Mouse (Mus musculus) yolk sac, embryonic 10.5 days (tissue): ENCODE data around the gene Dcakd.

Experiments used
- DNase-seq: peaks from one replicate; pipeline ENCODE4 v3.0.0-alpha.2; 2017; ENCODE audit warnings: low spot score

Dcakd gene

DNA sequence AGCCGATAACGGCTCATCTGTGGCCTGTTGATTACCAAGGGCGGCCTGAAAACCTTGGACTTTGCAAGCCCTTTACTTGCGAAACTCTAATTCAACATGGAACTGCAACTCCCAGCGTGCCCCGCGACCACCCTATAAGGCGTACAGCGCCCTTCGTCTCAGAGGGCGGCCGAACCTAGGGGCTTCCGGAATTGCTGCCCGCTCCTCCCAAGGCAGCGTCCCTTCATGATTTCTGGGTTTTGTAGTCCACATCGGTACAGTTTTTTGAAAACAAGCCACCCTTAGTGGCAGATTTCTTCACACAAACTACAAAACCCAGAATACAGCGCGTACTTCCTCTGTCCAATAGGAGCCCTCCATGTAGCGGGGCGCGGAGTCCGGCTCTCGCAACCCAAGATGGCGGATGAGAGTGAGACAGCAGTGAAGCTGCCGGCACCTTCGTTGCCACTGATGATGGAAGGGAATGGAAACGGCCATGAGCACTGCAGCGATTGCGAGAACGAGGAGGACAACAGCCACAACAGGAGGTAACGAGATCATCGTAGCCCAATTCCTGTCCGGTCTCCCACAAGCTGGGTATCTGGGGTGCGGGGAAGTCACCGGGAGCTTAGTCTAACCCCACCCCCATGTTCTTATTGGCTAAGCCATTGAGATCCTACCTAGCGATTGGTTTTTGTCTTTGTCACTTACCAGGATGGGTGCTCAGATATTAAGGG, at the start of gene Dcakd, which contains the start of gene Nmt1:
Gene Dcakd, minus strand, starts transcription at position 158 of the 716 bp plus-strand sequence.
Gene Nmt1, plus strand, starts transcription at position 15 of the 716 bp plus-strand sequence.
- DNase-seq: peak; percentile 98

DNA sequence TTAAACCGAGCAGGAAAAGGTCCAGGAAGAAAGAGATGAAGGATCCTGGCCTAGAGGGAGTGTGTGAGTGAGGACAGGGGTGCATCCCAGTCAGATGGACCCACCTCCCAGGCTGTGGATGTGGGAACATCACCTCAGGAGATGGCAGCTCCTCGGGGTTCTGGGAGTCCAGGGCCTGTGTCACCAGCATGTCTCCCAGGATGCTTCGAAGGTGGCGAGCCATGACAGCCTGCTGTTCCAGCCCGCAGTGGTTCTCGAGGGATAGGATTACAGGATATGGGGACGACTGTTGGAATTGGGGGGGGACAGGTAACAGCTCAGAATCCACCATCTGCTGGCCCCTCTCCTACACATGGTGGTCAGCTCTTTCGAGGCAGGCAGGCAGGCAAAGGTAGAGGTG, 48.4 kb upstream of the Dcakd start:
- DNase-seq: no peak

DNA sequence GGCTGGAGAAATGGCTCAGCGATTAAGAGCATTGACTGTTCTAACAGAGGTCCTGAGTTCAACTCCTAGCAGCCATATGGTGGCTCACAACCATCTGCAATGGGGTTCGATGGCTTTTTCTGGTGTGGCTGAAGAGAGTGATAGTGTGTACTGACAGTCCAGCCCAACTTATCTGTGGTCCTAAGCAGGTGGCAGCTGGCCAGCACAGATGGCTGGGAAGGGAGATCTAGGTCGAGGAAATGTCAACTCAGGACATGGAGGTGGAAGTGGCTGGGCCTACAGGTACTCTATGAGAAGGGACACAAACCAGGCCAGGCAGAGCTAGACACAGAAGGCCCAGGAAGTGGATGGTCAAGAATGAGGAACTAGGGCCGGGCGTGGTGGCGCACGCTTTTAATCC, 47.9 kb upstream of the Dcakd start:
- DNase-seq: no peak

DNA sequence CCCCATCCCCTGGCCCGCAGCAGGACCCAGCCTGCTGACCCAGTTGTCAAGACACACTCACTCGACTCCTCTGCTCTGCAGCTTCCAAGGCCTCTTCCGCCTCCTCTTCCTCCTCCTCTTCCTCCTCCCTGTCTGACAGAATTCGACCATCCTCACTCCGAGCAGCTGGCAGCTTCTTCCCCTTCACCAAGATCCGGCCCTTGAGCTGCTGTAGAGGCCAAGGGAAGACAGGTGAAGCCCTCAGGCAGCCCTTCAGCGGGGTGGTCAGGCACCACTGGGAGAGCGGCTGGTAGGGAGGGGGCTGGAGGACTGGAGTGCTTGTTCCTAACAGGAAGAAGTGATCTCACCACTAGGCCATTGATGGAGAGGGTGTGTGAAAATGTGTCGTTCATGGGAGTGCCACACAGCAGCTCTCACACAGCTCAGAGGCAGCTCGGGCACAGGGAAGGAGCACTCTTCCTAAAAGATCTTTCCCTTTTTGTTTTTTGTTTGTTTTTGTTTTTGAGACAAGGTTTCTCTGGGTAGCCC, 46.7 kb upstream of the Dcakd start:
- no peak for DNase-seq

DNA sequence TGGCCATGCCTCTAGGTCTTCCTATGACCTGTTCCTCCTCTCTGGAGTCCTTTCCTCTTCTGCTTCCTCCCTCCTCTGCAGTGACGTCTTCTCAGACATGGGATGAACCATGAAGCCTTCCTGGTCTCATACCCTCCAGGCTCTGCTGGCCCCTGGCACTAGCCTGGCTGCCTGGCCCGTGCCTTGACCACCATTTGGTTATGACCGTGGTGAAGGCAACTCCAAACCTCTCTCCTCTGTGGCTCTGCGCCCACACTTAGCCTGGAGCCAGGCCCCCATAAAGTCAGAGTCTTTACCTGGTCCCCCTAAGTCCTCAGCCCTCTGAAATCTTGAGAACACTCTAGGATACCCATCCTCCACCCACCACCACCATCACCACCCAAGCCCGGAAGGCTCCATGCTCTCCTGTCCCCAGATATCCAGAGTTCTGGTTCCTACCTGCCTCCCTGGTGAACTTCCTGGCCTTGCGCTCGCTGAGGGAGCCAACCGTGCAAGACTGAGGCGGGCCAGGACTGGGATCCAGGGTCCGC, 46.1 kb upstream of the Dcakd start:
- no peak for DNase-seq

DNA sequence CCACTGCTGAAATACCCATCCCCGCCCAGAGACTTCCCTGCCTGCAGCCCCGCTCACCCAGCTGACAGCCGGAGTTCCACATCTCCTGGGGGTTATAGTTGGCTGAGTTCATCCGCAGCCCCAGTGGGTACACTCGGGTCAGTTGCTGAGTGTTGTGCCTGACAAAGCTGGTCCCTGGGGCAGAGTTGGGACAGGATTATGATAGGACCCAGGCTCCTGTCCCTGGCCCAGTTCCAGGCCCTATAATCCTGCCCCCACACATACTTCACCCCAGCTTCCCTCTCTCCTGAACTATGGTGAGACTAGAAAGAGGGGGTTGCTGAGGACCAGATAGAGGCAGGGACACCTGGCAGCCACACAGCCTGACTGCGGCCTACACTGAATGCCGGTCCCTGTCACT, 45.5 kb upstream of the Dcakd start:
- no peak for DNase-seq

- DNase-seq: no peak
Measured at GRCm38 (mm10) chr11:103070322-103070880, 42.3 kb upstream of the Dcakd start.

DNA sequence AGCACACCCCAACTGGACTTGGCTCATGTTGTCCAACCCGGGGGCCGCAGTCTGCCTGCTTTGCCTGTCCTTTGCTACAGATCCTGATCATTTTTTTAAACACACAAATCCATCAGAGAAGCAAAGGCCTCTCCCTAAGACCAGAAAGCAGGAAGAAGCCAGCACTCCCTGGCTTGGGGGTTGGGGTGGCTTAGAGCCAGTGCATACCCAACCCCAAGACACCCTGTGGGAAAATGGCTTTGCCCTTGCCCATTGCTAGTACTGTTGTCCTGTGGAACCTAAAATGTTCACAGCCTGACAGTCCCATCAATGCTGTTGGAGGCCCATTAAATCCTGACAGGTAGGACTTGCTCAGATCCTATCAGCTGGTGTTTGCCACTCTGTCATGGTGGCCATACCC, 41.6 kb upstream of the Dcakd start:
- no peak for DNase-seq

- DNase-seq: no peak
Measured at GRCm38 (mm10) chr11:103068884-103069283, 40.8 kb upstream of the Dcakd start.

DNA sequence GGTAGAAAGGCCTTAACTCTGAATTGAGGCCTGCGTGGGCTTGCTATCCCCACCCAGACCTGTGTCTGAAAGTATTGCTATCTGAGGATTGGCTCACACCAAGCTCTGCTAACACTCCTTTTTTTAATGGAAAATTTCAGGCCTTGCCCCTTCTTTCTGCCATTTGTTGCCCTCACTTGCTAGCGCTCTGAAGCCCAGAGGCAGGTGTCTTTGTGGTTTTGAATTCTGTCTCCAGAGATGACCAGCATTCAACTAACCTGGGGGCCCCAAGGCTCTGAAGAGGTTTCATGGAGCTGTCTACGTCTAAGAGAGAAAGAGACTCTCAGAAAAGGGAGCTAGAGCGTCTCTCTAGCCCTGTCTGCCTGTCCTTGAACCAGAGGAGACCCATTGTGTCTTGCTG, 40.1 kb upstream of the Dcakd start:
- no peak for DNase-seq

DNA sequence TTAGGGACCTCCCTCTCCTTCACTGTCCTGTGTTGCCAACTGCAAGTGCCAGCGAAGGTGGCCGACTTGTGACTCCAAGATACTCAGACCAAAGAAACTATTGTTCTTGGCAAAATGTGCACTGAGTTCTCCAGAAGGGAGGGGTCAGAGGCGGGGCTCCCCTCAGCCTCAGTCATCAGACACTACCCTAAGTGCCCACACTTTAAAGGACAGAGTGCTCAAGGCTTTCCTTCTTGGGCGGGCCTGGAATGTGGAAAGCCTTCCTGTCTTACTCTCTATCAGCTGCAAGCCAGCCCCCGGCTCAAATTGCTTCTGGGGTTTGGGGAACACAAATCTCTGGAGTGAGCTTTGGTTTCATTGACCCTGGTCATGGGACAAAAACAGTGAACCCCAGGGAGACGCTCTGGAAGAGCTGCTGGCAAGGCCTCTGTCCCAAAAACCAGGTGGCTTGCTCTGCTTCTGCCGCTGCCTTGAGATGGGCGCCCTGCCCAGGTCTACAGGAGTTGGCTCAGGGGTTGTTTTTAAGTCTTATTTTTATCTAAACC, 39.4 kb upstream of the Dcakd start:
- no peak for DNase-seq

- DNase-seq: no peak
Measured at GRCm38 (mm10) chr11:103067051-103067361, 38.9 kb upstream of the Dcakd start.

- no peak for DNase-seq
Measured at GRCm38 (mm10) chr11:103066191-103067050, 38.3 kb upstream of the Dcakd start.

DNA sequence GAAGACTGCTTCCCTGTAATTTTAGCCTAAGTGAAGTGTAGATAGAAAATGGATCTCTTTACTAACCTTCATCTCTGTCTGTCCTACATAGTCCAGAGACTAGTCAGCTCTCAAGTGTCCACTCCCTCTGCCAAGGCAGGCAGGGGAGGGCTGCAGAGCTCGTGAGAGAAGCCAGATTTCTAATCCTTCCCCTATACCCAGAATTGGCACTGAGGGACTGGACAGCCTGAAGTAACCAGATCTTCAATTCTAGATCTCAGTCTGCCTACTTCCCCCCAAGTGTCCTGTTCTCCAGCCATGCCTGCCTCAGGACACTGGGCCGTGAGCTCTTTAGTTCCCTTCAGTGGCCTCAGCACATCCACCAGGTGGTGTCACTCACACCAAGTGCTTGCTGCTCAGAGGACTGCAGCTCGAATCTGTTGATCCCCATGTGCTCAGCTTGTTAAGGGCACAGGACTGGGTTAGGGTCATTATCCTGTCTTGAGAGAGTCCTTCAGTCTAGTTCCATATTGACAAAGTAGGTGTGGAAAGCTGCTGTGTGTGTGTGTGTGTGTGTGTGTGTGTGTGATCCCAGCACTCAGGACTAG, 30.5 kb upstream of the Dcakd start:
- DNase-seq: no peak

DNA sequence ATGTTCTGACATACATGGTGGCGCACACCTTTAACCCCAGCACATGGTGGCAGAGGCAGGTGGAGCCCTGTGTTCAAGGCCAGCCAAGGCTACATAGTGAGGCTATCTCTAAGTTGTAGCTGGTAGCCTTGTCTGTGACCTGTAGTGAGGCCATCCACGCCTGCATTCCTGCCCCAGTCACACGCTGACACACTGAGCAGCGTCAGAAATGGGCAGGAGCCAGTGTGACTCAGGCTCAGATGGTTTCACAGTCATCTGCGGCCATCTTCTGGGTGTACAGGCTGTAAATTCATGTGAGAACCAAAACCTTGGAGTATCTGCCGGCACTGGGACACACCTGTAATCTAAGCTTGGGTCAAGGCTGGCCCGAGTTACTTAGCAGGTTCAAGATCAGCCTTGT, 28.5 kb upstream of the Dcakd start:
- DNase-seq: no peak

- peak; percentile 50 for DNase-seq
Measured at GRCm38 (mm10) chr11:103054798-103055197, 26.7 kb upstream of the Dcakd start.

- no peak for DNase-seq
Measured at GRCm38 (mm10) chr11:103053191-103054076, 25.3 kb upstream of the Dcakd start.

GRCm38 (mm10) chr11:103052078-103052477, 23.9 kb upstream of the Dcakd start:
- no peak for DNase-seq

GRCm38 (mm10) chr11:103051249-103051691, 23.1 kb upstream of the Dcakd start:
- DNase-seq: peak; percentile 71

- DNase-seq: no peak
Measured at GRCm38 (mm10) chr11:103050153-103050552, 22.0 kb upstream of the Dcakd start.

DNA sequence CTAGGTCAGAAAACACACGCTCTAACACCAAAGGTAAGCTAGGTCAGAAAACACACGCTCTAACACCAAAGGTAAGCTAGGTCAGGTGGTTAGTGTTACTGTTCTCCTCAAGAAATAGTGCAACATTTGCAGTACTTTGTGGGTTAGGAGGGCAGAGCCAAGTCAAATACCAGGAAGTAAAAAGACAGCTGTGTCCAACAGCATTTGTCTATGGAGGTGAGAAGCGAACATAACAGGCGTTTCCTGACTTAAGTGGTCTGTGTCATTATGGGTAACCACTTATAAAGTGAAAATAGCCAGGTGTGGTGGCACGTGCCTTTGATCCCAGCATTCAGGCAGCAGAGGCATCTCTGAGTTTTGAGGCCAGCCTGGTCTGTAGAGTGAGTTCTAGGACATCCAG, 21.5 kb upstream of the Dcakd start:
- DNase-seq: no peak
